Mouse (Mus musculus): ENCODE measurements around the gene Fbxw22. TPM values are rescaled to one million over a fixed set of nuclear protein-coding genes. Genes with fewer than 3 reads are reported as not detected.
"Not testable (repeated sequence)": the region's sequence is repeated elsewhere in the genome, so short reads cannot be mapped to it uniquely, and the experiment has no call there.

Gene Fbxw22
- polyA plus RNA-seq (2015; fragmentation: Nextera tagmentation; extraction: Ambion mirVana): not detected in 2 replicates

GRCm38 (mm10) chr9:109404196-109404595 lies at the start of gene Fbxw22:
TSS of gene Fbxw22 (minus strand) at chr9:109404296.
- H3K27ac ChIP-seq (replicated peaks); H3K9me3 ChIP-seq (ENCODE audit: control insufficient read depth, low read length); H3K4me2 ChIP-seq (replicated peaks; ENCODE audit: low read depth); H3K4me3 ChIP-seq (ENCODE audit: low read depth, low read length); ATAC-seq (ENCODE audit: low FRiP score, low TSS enrichment); DNase-seq (ENCODE audit: low spot score); H3K4me1 ChIP-seq (replicated peaks; ENCODE audit: control insufficient read depth, insufficient read depth); H3K36me3 ChIP-seq (ENCODE audit: control insufficient read depth, insufficient read depth, low read length); H3K27me3 ChIP-seq (ENCODE audit: control insufficient read depth, insufficient read depth, low read length); H3K9ac ChIP-seq (ENCODE audit: low read length): not testable (repeated sequence)
- WGBS: 76% methylated on average over 4 of the region's 4 CpGs

- no peaks in the 10 kb centered on the region for H3K9me3 ChIP-seq (ENCODE audit: control insufficient read depth, low read length)
Observed at GRCm38 (mm10) chr9:109449040-109449439, 44.9 kb upstream of the Fbxw22 start, which contains the start of gene Fbxw16. TSS of gene Fbxw16 (minus strand) at chr9:109449140.

GRCm38 (mm10) chr9:109432956-109433355 lies 28.9 kb upstream of the Fbxw22 start:
- Histone ChIP-seq H3K27me3 (ENCODE audit: control insufficient read depth, insufficient read depth, low read length) (no peaks in the 10 kb centered on the region), H3K27ac (replicated peaks) (no peak overlapping the region), H3K4me2 (replicated peaks; ENCODE audit: low read depth) (no peak overlapping the region), H3K9me3 (ENCODE audit: control insufficient read depth, low read length) (no peaks in the 10 kb centered on the region), H3K4me1 (replicated peaks; ENCODE audit: control insufficient read depth, insufficient read depth) (no peaks in the 10 kb centered on the region), H3K9ac (ENCODE audit: low read length) (no peak overlapping the region), H3K4me3 (ENCODE audit: low read depth, low read length) (no peak overlapping the region), H3K36me3 (ENCODE audit: control insufficient read depth, insufficient read depth, low read length) (no peaks in the 10 kb centered on the region)
- TF ChIP-seq CTCF (IDR thresholded peaks at IDR 0.05; ENCODE audit: low read depth) (no peak), EP300 (optimal IDR thresholded peaks at IDR 0.05) (no peak)
- WGBS: 96% methylated on average over 1 of the region's 1 CpGs
- no peak for ATAC-seq (ENCODE audit: low FRiP score, low TSS enrichment)
- no peak for DNase-seq (ENCODE audit: low spot score)

More at GRCm38 (mm10) chr9:109449040-109449439, 44.9 kb upstream of the Fbxw22 start, which contains the start of gene Fbxw16:
- no peak within 1 kb of the TSS for H3K27ac ChIP-seq (replicated peaks)
- DNase-seq (ENCODE audit: low spot score): no peak
- no peaks in the 10 kb centered on the region for H3K36me3 ChIP-seq (ENCODE audit: control insufficient read depth, insufficient read depth, low read length)
- H3K4me2 ChIP-seq (replicated peaks; ENCODE audit: low read depth): no peak within 1 kb of the TSS
- no peaks in the 10 kb centered on the region for H3K4me1 ChIP-seq (replicated peaks; ENCODE audit: control insufficient read depth, insufficient read depth)
- H3K9ac ChIP-seq (ENCODE audit: low read length): no peak within 1 kb of the TSS
- H3K27me3 ChIP-seq (ENCODE audit: control insufficient read depth, insufficient read depth, low read length): no peaks in the 10 kb centered on the region
- no peak for ATAC-seq (ENCODE audit: low FRiP score, low TSS enrichment)
- no peak within 1 kb of the TSS for H3K4me3 ChIP-seq (ENCODE audit: low read depth, low read length)
- TF ChIP-seq CTCF (IDR thresholded peaks at IDR 0.05; ENCODE audit: low read depth) (no peak), EP300 (optimal IDR thresholded peaks at IDR 0.05) (no peak)

- no CpG with 5 or more reads among the region's 1 CpGs for WGBS
- not testable (repeated sequence) for H3K4me1 ChIP-seq (replicated peaks; ENCODE audit: control insufficient read depth, insufficient read depth); H3K27me3 ChIP-seq (ENCODE audit: control insufficient read depth, insufficient read depth, low read length); H3K36me3 ChIP-seq (ENCODE audit: control insufficient read depth, insufficient read depth, low read length); ATAC-seq (ENCODE audit: low FRiP score, low TSS enrichment); H3K4me2 ChIP-seq (replicated peaks; ENCODE audit: low read depth); H3K9ac ChIP-seq (ENCODE audit: low read length); H3K4me3 ChIP-seq (ENCODE audit: low read depth, low read length); H3K27ac ChIP-seq (replicated peaks); H3K9me3 ChIP-seq (ENCODE audit: control insufficient read depth, low read length); DNase-seq (ENCODE audit: low spot score)
Observed at GRCm38 (mm10) chr9:109339559-109339958, 64.5 kb downstream of the Fbxw22 start, which contains the start of gene Fbxw28. TSS of gene Fbxw28 (minus strand) at chr9:109339659.

Other genes with a start within 250 kb of the Fbxw22 start
- not detected in 2 replicates for gene Fbxw21, start 242.3 kb downstream of the Fbxw22 start, polyA plus RNA-seq (2015; fragmentation: Nextera tagmentation; extraction: Ambion mirVana)
- gene Fbxw13, start 208.3 kb downstream of the Fbxw22 start, polyA plus RNA-seq (2015; fragmentation: Nextera tagmentation; extraction: Ambion mirVana): not detected in 2 replicates
- gene Fbxw20, start 169.5 kb downstream of the Fbxw22 start, polyA plus RNA-seq (2015; fragmentation: Nextera tagmentation; extraction: Ambion mirVana): not detected in 2 replicates
- gene Fbxw14, start 116.6 kb downstream of the Fbxw22 start, polyA plus RNA-seq (2015; fragmentation: Nextera tagmentation; extraction: Ambion mirVana): 0.10 TPM in 1 of 2 replicates, not detected in the other
- gene Fbxw28, start 64.6 kb downstream of the Fbxw22 start, polyA plus RNA-seq (2015; fragmentation: Nextera tagmentation; extraction: Ambion mirVana): not detected in 2 replicates
- gene Fbxw16, start 44.8 kb upstream of the Fbxw22 start, polyA plus RNA-seq (2015; fragmentation: Nextera tagmentation; extraction: Ambion mirVana): not detected in 2 replicates
- gene Fbxw19, start 91.6 kb upstream of the Fbxw22 start, polyA plus RNA-seq (2015; fragmentation: Nextera tagmentation; extraction: Ambion mirVana): not detected in 2 replicates
- gene Fbxw15, start 164.0 kb upstream of the Fbxw22 start, polyA plus RNA-seq (2015; fragmentation: Nextera tagmentation; extraction: Ambion mirVana): not detected in 2 replicates
- not detected in 2 replicates for gene Fbxw24, start 221.8 kb upstream of the Fbxw22 start, polyA plus RNA-seq (2015; fragmentation: Nextera tagmentation; extraction: Ambion mirVana)